Mouse (Mus musculus) bone marrow, adult 2 months (tissue): ENCODE results near the gene Olfr1426. TPM values are rescaled to one million over a fixed set of nuclear protein-coding genes. Genes with fewer than 3 reads are reported as not detected.

ENCODE experiments used
- H3K27ac ChIP-seq: fragments of 200-500 bp; 2 replicates; pipeline ENCODE4 v1.5.1; 2012; ENCODE audit warnings: low read depth, mild to moderate bottlenecking, control low read depth, inconsistent platforms, low read length; ENCODE audit not compliant: control insufficient read depth, poor library complexity, insufficient read depth
- H3K4me1 ChIP-seq: fragments of 200-500 bp; 2 replicates; pipeline ENCODE4 v1.6.1; 2011; ENCODE audit warnings: low read length; ENCODE audit not compliant: control insufficient read depth, insufficient read depth
- H3K4me3 ChIP-seq: fragments of 200-500 bp; replicated peaks from 2 replicates; pipeline ENCODE3; 2011; ENCODE audit warnings: mild to moderate bottlenecking, low read depth, low read length, control low read depth; ENCODE audit not compliant: control insufficient read depth
- CTCF ChIP-seq: fragments of 200-500 bp; IDR thresholded peaks from 2 replicates; pipeline ENCODE4 v1.5.1; 2011; ENCODE audit warnings: low read length, control low read depth; ENCODE audit not compliant: control insufficient read depth, insufficient read depth
- POLR2A ChIP-seq: fragments of 200-500 bp; IDR thresholded peaks from 2 replicates; pipeline ENCODE4 v1.6.1; 2011; ENCODE audit warnings: low read depth, mild to moderate bottlenecking, control low read depth, low read length, borderline replicate concordance; ENCODE audit not compliant: control insufficient read depth
- WGBS: fragments of 180-500 bp; shearing (Covaris S2); methylation state at CpG from one replicate; pipeline ENCODE4 v1.1.7; 2018; 5-methylcytosine and 5-hydroxymethylcytosine counted together
- polyA plus RNA-seq: library from polyadenylated mRNA; stranded (reverse); fragments of >200 nt; gene quantifications from 2 replicates; pipeline ENCODE4 v1.2.4, GENCODE M21; 2011; ENCODE audit warnings: low replicate concordance; ENCODE audit not compliant: missing spikeins, insufficient read depth, insufficient read length

Gene Olfr1426
- polyA plus RNA-seq, 1 experiment = not detected

GRCm38 (mm10) chr19:12043163-12043562 is 48.6 kb downstream of the Olfr1426 start:
- TF ChIP-seq CTCF (no peak), POLR2A (no peak)
- H3K4me3 ChIP-seq = no peak overlapping the region
- H3K4me1 ChIP-seq = no peaks in the 10 kb centered on the region
- 82% methylated on average over 5 of the region's 5 CpGs for WGBS
- no peak overlapping the region for H3K27ac ChIP-seq

DNA sequence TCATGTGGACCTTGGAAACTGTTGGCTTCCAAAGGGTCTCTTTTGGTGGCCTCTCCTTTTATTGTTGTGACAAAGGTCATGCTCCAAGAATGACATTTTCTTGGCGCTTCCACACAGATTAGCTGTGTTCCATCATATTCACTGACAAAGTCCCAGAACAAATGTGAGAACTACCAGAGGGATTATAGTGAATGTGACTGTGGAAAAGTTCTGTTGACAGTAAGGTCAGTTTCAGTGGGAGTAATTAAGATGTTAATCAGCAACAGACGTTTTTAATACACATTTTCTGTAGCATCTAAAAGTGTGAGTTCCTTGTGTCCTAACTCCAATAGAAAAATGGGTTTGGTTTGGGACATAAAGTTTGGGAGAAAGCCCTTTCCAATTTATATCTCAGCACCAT is 50.6 kb downstream of the Olfr1426 start, which contains the start of gene Olfr1423:
Gene Olfr1423, minus strand, starts transcription at position 101 of the 400 bp plus-strand sequence.
- no peak within 1 kb of the TSS for H3K4me3 ChIP-seq
- 67% methylated on average over 2 of the region's 2 CpGs for WGBS
- no peak for TF ChIP-seq POLR2A
- H3K4me1 ChIP-seq = no peaks in the 10 kb centered on the region
- H3K27ac ChIP-seq = no peak within 1 kb of the TSS

- TF ChIP-seq CTCF (no peak), POLR2A (no peak)
- no peaks in the 10 kb centered on the region for H3K4me1 ChIP-seq
- no peak overlapping the region for H3K4me3 ChIP-seq
- no peak overlapping the region for H3K27ac ChIP-seq
These were observed 54.1 kb downstream of the Olfr1426 start for GRCm38 (mm10) chr19:12037727-12038126.

Other genes with a start within 250 kb of the Olfr1426 start
- gene Olfr1418, start 230.9 kb downstream of the Olfr1426 start, polyA plus RNA-seq = not detected in 2 replicates
- gene Olfr1419, start 216.9 kb downstream of the Olfr1426 start, polyA plus RNA-seq = not detected in 2 replicates
- gene Olfr1420, start 205.4 kb downstream of the Olfr1426 start, polyA plus RNA-seq = not detected in 2 replicates
- gene Patl1, start 179.6 kb downstream of the Olfr1426 start, polyA plus RNA-seq = 6.3 and 11.0 TPM in 2 replicates
- 14.4 and 15.7 TPM in 2 replicates for gene Osbp, start 126.1 kb downstream of the Olfr1426 start, polyA plus RNA-seq
- gene Olfr1423, start 50.7 kb downstream of the Olfr1426 start, polyA plus RNA-seq = not detected in 2 replicates
- gene Olfr1424, start 29.3 kb downstream of the Olfr1426 start, polyA plus RNA-seq = not detected in 2 replicates
- not detected in 2 replicates for gene Olfr1425, start 14.3 kb downstream of the Olfr1426 start, polyA plus RNA-seq
- gene Olfr1427, start 11.3 kb upstream of the Olfr1426 start, polyA plus RNA-seq = not detected in 2 replicates
- gene Olfr1428, start 23.9 kb upstream of the Olfr1426 start, polyA plus RNA-seq = not detected in 2 replicates
- gene Olfr76, start 31.2 kb upstream of the Olfr1426 start, polyA plus RNA-seq = not detected in 2 replicates
- gene Olfr1555-ps1, start 78.1 kb upstream of the Olfr1426 start, polyA plus RNA-seq = not detected in 2 replicates
- gene Olfr1431, start 108.6 kb upstream of the Olfr1426 start, polyA plus RNA-seq = not detected in 2 replicates
- gene Olfr1432, start 140.6 kb upstream of the Olfr1426 start, polyA plus RNA-seq = not detected in 2 replicates
- not detected in 2 replicates for gene Olfr262, start 149.6 kb upstream of the Olfr1426 start, polyA plus RNA-seq
- gene Olfr235, start 169.0 kb upstream of the Olfr1426 start, polyA plus RNA-seq = not detected in 2 replicates
- not detected in 2 replicates for gene Olfr1434, start 187.8 kb upstream of the Olfr1426 start, polyA plus RNA-seq
- gene Olfr1436, start 207.1 kb upstream of the Olfr1426 start, polyA plus RNA-seq = not detected in 2 replicates
- not detected in 2 replicates for gene Olfr1437, start 233.1 kb upstream of the Olfr1426 start, polyA plus RNA-seq
- gene Olfr1438-ps1, start 243.9 kb upstream of the Olfr1426 start, polyA plus RNA-seq = not detected in 2 replicates